Mouse (Mus musculus): ENCODE measurements around the gene Sec14l1.
"Not testable (repeated sequence)": the region's sequence is repeated elsewhere in the genome, so short reads cannot be mapped to it uniquely, and the experiment has no call there.

Sec14l1 gene

DNA sequence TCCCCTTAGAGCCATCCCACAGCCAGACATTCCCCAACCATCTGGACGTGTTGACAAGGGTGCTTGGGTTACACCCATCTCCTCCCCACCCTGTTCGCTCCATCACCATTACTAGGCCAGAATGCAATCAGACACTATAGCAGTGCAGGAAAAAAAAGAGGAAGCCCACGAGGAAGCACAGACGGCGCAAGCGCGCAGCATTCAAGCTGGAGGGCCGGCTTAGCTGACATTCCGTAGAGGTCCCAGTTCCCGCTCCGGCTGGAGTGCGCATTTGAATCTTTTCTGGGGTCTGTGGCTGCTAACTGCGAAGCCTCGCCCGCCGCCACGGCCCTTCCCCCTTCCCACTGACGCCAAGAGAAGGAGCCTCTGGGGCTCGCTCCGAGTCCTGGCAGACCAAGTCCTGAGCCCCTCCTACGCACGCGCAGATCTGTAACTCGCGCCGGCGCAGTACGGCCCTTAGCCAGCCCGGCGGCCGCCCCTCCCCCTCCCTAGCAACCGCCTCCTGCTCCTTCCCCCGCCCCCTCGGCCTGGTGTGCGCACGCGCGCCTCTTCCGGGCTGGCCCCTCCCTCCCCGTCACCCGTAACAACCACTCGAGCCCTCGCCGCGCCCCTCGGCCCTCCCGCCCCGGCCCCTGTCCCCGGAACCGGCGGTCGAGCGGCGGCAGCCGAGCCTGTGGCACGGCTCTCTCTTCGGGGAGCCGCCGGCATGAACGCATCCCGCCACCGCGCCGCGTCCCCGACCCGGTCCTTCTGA, at the start of gene Sec14l1:
TSS of gene Sec14l1 (plus strand) at position 577 of the 754 bp plus-strand sequence.
- DNase-seq (ENCODE audit: low spot score), result peak; percentile 98

DNA sequence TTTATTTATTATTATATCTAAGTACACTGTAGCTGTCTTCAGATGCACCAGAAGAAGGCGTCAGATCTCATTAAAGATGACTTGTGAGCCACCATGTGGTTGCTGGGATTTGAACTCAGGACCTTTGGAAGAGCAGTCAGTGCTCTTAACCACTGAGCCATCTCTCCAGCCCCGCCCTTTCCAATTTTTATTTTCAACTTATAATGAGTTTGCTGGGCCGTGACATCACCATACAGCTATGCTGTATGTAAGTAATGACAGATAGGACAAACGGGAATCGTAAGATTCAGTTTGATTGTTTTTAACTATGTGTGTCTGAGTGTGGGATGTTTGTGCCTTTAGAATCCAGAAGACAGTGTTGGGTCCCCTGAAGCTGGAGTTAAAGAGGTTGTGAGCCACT, 49.4 kb upstream of the Sec14l1 start:
- DNase-seq (ENCODE audit: low spot score), result not testable (repeated sequence)

DNA sequence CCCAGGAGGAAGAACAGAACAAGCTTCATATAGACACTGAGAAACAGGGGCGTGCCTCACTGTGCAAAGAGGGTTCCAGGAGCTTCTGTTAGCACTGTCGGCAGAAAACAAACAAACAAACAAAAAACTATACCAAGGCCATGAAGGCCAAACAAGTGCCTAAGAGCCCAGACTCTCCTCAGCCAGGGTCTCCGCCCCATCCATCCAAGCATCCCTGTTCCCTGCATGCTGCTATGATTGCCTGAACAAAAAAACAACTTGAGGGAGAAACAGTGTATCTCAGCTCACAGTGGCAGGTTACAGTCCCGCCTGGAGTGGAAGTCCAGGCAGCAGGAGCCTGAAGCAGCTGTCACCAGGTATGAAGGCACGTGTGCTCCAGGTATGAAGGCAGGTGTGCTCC, 48.2 kb upstream of the Sec14l1 start:
- DNase-seq (ENCODE audit: low spot score), result no peak

DNA sequence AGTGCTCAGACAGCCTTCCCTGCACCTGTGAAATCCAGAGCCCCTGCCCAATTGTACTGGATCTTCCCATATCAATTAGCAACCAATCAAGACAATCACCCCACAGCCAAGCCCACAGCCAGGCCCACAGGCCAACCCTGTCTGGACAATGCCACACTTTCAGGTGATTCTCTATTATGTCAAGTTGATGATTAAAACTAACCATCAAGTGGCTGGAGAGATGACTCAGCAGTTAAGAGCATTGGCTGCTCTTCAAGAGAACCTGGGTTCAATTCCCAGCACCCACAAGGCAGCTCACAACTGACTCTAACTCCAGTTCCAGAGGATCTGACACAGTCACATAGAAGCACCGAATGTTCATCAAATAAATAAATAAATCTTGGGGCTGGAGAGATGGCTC, 46.6 kb upstream of the Sec14l1 start:
- no peak for DNase-seq (ENCODE audit: low spot score)

DNA sequence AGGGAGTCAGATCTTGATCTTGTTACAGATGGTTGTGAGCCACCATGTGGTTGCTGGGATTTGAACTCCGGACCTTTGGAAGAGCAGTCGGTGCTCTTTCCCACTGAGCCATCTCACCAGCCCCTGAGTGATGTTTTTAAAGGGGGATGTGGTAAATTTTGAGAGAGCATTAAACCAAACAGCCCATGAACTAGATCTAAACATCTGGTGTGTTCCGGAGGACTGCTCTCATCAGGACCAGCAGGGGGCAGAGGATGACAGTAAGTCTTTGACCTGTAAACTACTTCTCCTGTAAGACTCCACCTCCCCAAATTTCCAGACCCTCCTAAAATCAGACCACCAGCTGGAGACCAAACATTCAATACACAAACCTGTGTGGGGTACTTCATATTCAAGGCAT, 45.9 kb upstream of the Sec14l1 start:
- no peak for DNase-seq (ENCODE audit: low spot score)

DNA sequence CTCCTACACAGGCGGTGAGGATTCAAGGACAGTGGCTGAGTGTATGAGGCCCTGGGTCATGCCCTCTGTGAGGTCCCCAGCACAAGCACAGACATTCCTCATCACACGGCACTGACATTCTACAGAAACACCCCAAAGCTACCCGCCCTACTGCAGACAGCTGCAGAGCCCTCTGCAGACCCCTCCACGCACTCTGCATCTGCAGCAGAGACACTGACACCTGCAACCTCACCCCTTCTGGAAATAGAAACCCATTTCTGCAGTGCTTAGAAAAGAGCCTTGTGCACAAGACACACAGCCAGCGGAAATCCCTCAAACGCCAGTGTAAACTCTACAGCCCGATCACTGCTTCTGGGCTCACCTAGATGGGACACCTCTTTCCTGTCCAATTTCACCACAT, 44.3 kb upstream of the Sec14l1 start:
- no peak for DNase-seq (ENCODE audit: low spot score)

DNA sequence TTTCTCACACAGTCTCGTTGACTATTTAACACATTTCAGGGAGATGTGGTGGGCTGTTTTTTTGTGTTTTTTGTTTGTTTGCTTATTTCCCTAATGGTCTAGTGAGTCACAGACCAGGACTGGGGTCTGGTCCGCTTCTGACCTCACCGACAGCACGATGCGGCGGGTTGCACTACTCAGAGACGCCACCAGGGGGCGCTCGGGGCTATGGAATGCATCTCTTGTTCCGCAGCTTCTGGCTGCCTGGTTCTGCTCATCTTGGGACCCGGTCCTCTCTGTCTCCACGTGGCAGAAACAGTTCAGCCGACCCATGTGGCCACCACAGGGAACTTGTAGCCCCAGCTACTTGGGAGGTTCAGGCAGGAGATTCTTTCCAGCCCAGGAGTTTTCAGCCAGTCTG, 42.8 kb upstream of the Sec14l1 start:
- peak; percentile 82 for DNase-seq (ENCODE audit: low spot score)

DNA sequence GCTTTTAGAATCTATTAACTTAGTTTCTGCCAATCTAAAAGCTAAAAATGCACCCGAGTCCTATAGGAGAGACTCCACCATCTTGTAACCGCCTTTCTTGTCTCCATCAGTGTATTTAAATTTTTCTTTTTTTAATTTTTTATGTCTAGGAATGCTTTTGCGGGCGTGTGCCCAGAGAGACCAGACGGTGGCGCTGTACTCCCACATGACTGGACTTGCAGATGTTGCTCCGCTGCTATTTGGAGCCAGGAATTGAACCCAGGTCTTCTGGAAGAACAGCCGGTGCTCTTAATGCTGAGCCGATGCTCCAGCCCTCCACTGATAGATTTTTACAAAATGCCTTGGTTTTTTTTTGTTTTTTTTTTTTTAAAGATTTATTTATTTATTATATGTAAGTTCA, 41.5 kb upstream of the Sec14l1 start:
- no peak for DNase-seq (ENCODE audit: low spot score)

DNA sequence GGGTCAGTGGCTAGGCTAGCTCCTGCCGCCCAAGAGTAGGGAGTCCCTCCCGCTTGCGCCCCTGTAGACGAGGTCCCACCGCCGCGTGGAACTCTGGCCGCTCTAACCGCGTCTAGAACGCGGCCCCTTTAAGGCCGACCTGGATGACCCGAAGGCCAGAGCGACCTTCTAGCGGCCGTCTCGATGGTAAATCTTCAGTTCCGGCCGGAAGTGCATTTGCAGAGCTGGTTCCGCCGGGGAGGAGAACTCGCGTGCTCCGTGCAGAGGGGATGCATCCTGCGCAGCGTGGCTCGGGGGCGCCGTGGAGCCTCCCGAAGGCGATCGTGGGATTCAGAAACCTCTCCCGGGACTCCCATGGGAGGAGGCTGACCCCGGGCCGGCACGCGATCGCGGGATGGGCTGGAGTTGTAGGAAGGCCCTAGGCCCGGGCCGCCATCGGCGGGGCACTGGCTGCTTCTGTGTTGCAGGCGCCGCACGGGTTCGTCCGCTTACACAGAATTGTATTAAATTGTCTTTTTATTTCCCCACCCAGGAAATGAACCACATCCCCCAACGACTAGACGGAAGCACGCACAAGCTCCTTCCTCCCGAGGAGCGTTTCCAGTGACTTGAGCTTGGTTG, 38.3 kb upstream of the Sec14l1 start:
- DNase-seq (ENCODE audit: low spot score), result peak; percentile 88

DNA sequence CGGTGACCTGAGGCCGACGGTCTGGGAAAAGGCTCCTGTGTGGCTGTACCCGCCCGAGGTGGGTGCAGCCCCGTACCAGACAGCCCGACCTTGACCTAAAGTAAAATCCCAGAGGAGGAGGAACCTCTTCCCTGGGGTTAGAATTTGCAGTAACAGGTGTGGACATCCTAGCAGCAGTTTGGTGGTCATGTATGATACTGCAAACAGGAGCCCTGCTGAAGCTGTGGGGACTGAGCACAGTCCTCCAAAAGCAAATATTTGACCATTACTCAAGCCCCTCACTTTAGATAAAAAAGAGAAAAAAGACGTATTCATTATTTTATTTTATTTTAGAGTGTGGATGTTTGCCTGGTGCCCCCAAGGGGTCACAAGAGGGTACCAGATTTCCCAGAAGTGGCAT, 37.7 kb upstream of the Sec14l1 start:
- DNase-seq (ENCODE audit: low spot score), result no peak

DNA sequence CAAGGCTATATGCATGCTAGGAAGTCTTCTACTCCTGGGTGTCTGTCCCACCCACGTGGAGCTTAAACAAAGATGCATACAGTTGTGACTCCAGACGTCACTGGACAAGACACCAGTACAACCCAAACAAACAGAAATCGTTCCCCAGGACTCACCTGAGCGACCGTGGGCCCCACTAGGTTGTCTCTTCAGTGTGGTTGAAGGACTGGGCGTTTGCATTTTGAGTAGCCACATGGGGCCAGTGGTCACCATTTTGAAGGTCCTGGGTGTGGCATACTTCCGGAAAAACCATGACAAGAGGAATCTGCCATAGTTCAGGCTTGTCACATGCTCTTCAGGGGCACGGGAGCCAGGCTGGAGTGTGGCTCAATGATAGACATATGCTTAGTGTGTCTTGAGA, 37.1 kb upstream of the Sec14l1 start:
- DNase-seq (ENCODE audit: low spot score), result no peak

DNA sequence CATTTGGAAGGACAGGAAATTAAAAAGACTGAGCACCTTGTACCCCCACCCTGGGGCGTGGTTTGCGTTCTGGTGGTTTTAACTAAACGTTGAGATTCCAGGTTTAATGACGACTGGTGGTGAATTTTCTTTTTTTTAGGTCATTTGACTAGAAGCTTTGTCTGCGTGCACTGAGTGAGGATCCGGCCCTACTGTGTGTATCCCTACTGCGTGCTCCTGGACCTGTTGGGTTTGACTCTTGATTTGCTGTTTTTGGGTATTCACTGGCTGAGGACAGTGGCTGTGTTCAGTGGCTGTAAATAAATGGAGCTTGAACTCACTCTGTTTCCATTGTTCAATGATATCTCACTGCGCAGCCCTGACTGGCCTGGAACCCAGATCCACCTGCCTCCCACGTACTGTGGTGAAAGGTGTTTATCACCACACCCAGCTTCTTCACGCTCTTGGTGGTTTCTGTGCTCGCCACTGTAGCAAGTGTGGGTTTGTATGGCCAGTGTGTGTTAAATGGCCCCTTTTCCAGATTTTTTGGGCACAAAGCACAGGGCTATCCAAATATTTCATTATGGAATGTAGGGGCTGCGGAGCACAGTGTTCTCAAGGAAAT, 36.2 kb upstream of the Sec14l1 start:
- DNase-seq (ENCODE audit: low spot score), result no peak

DNA sequence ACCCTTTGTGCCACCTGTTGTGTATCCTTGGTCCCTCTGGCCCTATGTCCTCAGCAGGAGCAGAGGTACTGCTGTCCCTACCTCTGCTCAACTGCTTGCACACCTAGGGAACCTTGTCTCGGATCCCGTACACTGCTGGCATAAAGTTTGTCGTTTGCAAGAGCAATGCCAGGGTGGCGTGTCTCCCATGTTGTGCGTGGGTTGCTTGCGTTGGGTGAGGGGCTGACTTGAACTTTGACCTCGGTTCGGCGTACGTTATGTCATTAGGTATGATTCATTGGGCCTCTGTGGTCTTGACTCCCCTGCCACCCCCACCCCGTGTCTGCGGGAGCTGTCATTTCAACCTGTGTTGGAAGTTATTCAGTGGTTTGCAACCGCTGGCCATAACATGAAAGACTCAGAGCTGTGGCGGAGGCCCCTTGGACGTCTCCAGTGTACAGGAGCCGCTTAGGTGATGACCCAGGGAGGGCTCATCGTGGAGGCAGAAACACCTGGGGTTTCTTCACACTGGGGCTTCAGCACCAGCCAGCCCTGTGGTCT, 35.2 kb upstream of the Sec14l1 start:
- DNase-seq (ENCODE audit: low spot score), result no peak

DNA sequence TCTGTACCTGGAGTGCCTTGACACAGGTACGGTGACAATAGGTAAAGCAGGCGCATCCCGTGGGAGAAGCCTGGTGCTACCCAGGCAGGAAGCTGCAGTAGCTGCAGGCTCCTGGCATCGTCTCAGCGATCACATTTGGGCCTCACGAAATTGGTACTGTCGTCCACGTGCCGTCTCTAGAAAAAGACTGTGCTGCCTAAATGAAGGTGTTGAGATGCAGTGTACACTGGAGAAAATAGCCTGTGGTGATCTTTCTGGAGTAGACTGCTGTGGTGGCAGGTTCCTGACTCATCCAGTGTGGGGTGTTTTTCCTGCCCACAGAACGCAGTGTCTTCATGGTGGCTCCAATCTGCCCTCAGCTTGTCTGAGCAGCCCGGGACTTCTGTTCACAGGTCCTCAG, 34.8 kb upstream of the Sec14l1 start:
- DNase-seq (ENCODE audit: low spot score), result no peak

DNA sequence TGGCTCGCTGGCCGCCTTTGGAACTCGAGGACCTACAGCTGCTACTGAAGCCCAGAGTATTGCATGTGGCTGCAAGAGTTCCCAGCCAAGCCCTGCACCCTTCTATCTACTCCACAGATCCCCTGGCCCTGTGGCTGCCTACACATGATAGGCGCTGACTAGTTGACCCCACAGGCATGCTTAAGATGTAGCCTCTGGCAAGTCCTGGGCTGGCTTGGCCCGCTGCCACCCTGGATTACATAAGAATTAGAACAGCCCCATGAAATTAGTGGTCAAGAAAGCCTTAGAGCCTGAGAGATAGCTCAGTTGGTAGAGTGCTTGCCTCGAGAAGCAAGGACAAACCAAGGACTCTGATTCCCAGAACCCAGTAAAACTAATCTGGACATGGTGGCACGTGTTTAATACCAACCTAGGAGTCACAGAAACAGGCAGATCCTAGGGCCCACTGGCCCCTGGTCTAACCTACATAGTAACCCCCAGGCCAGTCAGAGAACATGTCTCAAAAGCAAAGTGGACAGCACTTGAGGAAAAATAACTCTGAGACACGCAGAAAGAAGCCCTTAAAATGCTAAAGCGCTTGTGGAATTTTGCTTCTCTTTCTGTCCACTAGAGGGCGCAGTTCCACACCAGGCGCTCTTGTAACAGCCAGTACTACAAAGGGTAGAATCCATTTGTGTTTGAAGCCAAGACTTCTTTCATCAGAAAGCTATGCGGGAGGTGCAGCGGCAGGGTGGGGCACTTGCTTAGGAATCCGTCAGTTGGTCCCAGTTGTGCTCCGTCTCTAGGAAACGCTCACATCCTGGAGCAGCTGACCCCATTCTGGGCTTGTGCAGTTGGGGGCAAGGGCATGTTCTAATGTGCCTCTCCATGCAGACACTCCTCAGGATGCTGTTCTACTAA, 33.6 kb upstream of the Sec14l1 start:
- peak; percentile 87 for DNase-seq (ENCODE audit: low spot score)

DNA sequence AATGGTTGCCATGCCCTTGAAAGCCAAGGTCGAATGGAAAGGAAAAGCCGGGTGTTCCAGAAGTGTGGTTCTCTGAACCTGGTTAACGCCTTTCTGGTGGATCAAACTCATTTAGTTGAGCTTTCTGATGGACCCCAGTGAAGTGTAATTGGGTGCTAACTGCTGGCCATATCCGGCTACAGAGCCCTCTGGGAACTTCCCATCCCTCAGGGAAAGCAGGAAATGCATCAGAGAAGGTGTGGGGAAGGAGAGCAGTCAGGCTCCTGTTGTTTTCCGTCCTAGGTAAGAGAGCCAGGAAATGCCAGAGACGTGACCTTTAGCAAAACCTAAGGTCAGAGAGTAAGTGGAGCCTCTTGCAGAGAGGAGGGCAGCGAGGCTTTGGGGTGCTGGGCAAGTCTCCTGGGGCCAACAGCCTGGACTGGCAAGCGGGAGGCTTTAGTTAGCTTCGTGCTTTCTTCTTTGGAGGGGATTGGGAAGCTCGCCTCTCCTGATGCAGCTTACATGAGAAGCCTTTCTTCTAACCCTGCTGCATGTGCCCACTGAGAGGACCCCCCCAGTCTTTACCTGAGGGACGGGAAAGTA, 32.5 kb upstream of the Sec14l1 start:
- DNase-seq (ENCODE audit: low spot score), result no peak

DNA sequence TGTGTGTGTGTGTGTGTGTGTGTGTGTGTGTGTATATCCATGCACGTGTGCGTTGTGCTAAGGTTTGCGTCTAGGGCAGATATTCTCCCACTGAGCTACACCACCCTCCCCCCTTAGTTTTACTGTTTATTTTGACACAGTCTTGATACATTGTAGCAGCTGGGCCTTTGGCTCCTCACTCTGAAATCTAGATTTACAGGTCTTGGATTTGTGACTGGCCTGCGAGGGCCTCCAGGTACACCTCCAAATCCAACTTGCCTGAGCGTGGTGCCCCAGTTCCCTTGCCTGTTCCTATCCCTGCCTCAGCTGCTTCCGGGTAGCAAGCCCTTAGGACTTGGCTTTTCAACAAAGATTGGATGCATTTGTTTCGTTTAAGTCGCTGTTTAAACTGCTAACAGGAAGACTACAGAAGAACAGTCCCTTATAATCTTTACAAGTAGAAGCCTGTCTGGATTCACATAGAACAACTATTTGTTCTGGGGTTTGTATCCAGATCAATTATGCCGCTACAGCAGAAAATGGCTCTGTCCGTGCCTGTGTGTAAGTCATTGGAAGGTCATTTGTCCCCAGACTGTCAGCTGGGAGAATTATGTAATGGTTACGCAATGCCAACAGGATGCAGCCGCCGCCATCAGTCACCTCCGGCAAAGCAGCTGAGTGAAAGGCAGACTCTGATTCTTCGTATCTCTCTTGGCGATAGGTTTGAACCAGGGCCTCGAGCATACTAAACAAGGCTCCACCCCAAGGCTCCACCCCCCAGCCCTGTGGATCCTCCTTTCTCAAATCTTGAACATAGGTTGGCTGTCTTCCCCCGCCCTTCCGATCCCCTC, 31.7 kb upstream of the Sec14l1 start:
- DNase-seq (ENCODE audit: low spot score), result no peak

DNA sequence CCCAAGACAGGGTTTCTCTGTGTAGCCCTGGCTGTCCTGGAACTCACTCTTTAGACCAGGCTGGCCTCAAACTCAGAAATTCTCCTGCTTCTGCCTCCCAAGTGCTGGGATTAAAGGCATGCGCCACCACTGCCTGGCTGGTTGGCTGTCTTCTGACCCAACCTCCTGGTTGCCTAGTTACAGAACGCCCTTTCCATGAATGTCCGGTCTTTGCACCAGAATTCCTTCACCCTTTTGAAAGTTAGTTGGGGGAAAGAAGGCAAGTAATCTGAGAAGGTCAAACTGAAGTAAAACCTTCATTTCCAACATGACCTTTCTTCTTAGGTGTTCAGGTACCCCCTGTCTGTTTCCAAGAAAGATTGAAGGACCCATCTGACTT, 31.1 kb upstream of the Sec14l1 start:
- not testable (repeated sequence) for DNase-seq (ENCODE audit: low spot score)

DNA sequence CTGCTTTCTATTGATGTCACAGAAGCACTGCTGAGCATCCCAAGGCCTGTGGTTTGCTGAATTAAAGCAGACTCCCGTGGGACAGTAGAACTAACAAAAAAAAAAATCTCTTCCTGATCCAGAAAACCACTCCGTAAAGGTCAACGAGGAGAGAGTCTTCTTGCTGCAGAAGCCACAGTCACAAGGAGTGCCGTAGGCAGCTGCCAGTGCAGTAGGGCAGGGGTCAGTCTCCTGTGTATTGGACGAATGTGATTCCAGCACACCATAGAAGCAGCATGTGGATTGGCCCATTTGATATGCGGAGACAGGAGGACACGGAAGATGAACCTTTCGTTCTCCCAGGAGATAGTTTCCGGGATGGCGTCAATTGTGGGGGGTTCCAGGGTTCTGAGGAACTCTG, 28.8 kb upstream of the Sec14l1 start:
- DNase-seq (ENCODE audit: low spot score), result peak; percentile 34

DNA sequence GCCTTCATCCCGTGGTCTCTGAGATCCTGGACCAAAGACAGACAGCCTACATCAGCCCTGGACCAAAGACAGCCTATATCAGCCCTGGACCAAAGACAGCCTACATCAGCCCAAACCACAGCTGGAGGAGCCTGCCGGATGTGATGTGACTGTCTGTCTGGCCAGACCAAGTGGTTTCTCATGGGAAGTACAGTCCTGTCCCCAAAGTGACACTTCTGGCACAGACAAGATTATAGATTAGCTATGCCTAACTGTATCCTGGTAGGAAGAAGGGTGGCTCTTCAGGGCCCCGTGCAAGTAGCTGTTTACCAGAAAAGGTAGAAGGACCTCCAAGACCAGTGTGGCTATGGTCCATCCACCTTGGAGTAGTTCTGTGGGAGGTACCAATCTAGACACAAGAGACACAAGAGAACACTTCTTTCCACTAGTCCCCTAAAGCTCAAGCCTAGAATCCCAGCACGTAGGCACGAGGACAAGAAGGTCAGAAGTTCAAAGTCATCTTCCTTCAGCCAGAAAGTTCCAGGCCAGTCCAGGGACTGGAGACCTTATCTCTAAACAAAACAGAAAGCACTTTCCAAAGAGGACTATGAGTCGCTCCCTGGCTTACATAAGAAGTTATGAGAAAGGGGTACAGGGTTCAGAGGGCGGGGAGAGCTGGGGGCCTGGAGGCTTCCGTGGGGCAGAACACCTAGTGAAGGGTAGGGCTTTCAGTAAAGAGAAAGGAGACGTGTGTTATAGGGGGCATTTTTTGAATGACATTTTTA, 27.8 kb upstream of the Sec14l1 start:
- DNase-seq (ENCODE audit: low spot score), result peak; percentile 71

Data from adipocyte (in vitro differentiated cells).